Mouse (Mus musculus) neural tube, embryonic 10.5 days (tissue): ENCODE data around the gene Srp68.

Experiments used
- DNase-seq: peaks from one replicate; pipeline ENCODE4 v3.0.0-alpha.2; 2017; ENCODE audit warnings: low spot score; ENCODE audit errors: extremely low spot score

The Srp68 gene

DNA sequence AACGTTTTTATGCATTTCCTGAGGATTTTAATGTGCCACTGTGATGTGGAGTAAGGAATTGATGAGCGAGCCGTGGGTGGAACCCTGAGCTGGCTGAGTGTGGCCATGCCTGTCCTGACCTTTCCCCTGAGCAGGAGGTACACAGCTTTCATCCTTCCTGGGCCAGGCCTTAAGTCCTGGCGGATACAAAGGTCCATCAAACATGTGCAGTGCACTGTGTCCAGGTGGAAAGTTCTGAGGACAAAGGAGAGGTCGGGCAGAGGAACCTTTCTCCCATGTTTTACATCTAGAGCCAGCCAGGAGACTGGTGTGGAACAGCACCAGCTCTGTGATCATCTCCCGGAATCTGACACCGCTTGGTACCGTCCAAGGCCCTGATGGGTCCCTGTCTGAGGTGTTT lies 64.8 kb downstream of the Srp68 start:
- DNase-seq, result no peak

DNA sequence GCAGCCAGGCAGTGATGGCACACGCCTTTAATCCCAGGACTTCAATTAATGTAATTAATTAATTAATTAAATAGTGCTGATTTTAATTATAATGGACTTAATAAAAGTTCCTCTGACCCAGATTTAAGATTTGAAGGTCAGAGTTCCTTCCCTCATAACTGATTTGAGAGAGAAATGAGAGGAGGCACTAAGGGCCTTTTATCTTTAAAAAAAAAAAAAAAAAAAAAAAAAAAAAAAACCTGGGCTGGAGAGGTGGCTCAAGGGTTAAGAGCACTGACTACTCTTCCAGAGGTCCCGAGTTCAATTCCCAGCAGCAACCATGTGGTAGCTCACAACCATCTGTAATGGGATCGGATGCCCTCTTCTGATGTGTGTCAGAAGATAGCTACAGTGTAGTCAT lies 65.4 kb downstream of the Srp68 start:
- no peak for DNase-seq

DNA sequence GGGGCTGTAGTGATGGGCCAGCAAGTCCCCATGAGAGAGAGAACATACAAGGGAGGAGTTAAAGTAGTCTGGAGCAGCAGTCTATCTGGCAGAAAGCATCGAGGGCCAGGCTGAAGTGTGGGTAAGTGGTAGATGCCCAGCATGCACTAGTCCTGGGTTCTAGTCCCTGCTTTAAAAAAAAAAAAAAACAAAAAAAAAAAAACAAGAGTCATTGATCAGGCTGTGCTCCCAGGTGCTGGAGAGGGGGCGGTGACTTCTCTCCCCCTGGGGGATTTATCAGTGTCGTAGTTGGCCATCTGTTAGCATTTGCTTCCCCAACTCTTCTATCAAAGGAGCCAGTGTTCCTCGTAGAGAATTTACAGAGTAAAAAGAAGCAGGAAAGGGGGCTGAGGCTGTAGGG lies 67.3 kb downstream of the Srp68 start:
- DNase-seq, result no peak

DNA sequence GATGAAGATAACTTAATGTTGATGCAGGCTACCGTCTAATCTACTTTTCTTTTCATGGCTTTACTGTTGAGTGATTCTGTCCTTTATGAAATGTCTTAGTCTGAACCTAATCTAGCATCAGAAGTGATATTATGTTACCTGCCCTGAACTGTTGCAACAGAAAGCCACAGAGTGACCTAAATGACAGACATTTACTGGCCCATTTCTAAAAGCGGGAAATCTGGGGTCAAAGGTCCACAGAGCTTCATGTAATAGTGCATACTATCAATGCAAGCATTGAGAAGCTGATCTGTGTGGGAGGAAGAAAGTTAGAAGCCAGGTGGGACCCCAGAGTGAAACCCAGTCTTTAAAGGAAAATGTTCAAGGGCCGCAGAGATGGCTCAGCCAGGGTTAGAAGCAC lies 70.9 kb downstream of the Srp68 start:
- no peak for DNase-seq

DNA sequence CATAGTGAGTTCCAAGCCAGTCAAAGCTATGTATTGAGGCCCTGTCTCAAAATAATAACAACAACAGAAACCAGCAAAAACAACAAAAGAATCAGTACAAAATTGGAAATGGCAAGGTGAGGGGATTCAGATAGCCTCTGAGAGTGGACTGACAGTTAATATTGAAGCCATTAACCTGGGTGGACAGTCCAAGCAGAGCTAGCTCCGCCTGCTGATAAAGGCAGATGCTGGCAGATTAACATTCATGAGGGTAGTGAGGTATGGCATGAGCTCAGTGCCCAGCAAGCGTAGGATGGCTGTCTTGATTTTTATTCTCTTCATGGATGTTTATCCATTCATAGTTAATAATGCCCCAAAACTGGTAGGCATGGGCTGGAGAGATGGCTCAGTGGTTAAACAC lies 72.9 kb downstream of the Srp68 start:
- DNase-seq, result no peak

DNA sequence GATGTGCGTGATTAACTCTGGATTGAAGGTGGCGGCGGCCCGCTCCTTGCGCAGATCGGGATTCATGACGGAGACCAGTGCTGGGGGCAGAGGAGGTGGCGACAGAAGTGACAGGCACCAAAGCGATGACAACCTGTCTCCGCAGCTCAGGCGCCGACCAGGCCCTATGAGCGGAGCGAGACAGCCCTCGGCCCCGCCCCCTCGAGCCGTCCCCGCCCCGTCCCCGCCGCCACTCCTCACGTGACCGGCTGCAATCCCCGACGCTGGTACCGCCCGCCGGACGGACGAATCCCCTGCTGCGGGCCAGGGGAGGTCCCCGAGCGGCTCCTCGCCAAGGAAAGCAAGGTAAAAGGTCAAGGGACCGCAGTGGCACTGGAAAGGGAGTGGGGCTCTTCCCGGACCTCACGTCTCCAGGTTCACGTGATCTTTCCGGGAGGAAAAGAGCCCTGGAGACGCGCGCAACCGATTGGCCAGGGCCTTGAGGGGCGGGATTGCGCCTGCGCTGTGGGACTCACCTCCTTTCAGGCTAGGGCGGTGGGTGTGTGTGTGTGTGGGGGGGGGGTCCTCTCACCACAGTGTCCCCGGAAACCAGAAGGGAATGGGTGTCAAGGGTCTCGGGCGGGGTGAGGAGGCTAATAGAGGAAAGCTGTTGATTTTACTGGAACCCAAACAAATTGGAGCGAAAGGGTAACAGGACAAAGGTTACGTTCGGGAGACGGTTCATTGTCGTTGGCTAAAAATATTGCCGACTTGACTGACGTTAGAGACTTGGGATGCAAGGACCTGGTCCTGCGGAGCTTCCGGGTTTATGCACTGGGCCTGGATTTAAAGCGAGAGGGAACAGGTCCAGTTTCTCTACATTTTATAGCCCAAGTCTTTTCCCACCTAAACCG lies 75.1 kb downstream of the Srp68 start, which contains the start of the genes Ten1 and Acox1:
Ten1 (plus strand) TSS at position 217 of the 893 bp plus-strand sequence.
Acox1 (minus strand) TSS at position 407 of the 893 bp plus-strand sequence.
- DNase-seq, result peak; percentile 99

DNA sequence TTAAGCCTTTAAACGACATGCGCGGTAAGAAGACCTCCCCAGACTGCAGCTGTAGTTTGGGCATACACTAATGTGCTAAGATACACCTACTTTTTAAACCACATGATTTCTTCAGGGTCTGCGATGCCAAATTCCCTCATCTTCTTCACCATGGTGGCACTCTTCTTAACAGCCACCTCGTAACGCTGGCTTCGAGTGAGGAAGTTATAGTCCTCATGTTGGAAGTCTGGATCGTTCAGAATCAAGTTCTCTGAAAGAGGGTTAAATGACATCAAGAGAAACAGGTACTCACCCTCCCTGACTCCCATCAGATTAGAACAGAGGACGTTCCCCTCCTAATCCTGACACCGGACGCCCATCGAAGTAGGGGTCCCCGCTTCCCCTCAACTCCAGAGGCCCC lies 75.9 kb downstream of the Srp68 start:
- no peak for DNase-seq

DNA sequence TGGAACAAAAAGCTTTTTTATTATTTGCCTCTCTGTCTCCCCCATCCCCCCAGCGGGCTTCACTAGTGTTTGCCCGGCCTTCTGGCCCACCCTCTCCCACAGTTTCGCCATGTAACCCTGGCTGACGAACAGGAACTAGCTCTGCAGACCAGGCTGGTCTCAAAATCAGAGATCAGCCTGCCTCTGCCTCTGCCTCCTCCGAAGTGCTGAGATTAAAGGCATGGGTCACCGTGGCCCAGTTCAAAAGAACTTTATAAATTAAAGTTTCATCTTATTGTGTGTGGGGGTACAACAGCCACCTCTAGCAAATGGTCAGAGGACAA lies 76.5 kb downstream of the Srp68 start:
- DNase-seq, result no peak

DNA sequence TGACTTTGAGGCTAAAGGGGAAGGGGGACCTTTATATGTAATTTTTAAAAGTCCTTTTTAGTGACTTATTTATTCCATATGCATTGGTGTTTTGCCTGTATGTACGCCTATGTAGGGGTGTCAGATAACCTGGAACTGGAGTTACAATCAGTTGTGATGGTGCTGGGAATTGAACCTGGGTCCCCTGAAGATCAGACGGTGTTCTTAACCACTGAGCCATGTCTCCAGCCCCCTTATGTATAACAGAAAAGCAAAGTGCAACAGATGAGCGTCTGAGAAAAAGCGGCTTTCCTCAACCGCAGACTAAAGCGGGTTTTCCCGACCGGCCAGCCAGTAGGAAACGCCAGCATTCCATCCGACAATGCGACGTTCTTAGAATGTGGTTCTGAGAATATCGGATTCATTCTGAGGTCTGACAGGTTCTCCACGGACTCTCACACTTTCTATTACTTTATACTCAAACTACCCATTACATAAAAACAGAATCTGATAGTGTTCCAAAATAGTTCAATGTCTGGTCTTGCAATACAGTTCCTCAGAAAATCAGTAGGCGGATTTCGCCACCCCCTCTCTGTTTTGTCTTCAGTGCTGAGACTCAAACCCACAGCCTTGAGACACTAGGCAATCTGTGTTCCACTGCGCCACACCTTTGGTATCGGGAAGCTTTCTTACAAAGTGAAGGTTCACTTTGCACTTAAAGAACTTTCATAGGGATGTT lies 77.0 kb downstream of the Srp68 start:
- DNase-seq, result no peak

DNA sequence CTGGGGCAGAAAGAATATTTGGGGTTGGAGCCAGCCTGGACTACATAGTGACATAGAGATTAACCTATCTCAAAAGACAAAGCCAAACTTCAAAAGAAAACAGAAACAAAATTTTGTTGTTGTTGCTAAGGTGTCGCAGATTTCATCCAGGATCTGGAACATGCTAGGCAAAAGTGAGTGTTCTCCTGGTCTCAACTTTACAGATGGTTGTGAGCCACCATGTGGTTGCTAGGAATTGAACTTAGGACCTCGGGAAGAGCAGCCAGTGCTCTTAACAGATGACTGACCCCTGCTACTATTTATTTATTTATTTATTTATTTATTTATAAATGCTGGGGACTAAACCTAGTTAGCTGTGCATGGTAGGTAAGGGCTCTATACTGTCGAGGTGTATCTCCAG lies 77.7 kb downstream of the Srp68 start:
- DNase-seq, result no peak

DNA sequence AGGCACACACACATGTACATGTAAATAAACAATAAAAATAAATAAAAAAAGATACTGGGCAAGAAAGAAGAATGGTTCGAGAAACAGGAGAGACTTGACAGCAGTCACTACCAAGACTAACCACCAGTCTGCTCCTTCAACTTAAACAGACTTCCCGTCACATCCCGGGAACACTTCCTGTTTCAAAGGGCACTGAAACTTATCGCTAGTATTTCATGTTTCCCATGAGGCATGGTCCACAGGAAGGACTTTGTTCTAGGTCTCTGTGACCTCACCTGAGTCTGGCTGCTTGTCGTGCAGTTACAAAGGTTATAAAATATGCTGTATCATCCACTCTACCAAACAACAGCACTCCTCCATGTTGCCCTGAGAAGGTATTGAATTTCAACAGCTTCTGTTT lies 78.8 kb downstream of the Srp68 start:
- no peak for DNase-seq
